Mouse (Mus musculus): ENCODE results near the gene Mlst8. TPM values are rescaled to one million over a fixed set of nuclear protein-coding genes. Genes with fewer than 3 reads are reported as not detected.

Mlst8 gene
- polyA plus RNA-seq, 1 experiment from 2014 or later: 38.0 TPM

DNA sequence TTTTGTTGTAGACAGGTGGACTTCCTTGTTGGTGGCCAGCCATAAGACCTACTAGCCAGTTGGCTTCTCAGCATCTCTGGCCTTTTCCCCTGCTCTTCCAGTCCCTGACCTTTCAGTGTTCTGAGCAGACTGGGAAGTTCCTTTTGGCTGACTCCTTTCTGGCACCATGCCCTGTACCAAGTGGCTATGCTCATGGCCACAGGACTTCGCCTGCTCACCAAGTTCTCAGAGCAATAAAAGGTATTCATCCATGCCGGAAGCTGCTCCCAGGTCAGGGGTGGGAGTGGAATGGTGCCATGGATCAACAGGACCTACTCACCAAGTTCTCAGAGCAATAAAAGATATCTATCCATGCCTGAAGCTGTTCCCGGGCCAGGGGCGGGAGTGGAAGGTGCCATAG lies 6.4 kb downstream of the Mlst8 start:
- no peak for ATAC-seq (ENCODE audit: low read depth)
- no peak overlapping the region for H3K27ac ChIP-seq (ENCODE audit: low read depth, low read length)
- peaks cover 32% of the 10 kb centered on the region for H3K36me3 ChIP-seq (ENCODE audit: control insufficient read depth, insufficient read depth, low read length)
- peak overlapping the region; percentile 99 for H3K4me2 ChIP-seq (ENCODE audit: low read depth, low read length)
- no peaks in the 10 kb centered on the region for H3K9me3 ChIP-seq (ENCODE audit: control insufficient read depth, low read length)
- H3K9ac ChIP-seq (replicated peaks; ENCODE audit: low read depth, low read length): no peak overlapping the region
- peaks cover 31% of the 10 kb centered on the region for H3K4me1 ChIP-seq (ENCODE audit: control insufficient read depth, insufficient read depth, low read length)
- peaks cover 3% of the 10 kb centered on the region; the same call in 1 of the 2 replicates for H3K27me3 ChIP-seq (ENCODE audit: control insufficient read depth, insufficient read depth, low read length)
- H3K4me3 ChIP-seq (ENCODE audit: low read depth, low read length): no peak overlapping the region; the same call in 1 of the 2 replicates
- WGBS: 59% methylated on average over 4 of the region's 4 CpGs

DNA sequence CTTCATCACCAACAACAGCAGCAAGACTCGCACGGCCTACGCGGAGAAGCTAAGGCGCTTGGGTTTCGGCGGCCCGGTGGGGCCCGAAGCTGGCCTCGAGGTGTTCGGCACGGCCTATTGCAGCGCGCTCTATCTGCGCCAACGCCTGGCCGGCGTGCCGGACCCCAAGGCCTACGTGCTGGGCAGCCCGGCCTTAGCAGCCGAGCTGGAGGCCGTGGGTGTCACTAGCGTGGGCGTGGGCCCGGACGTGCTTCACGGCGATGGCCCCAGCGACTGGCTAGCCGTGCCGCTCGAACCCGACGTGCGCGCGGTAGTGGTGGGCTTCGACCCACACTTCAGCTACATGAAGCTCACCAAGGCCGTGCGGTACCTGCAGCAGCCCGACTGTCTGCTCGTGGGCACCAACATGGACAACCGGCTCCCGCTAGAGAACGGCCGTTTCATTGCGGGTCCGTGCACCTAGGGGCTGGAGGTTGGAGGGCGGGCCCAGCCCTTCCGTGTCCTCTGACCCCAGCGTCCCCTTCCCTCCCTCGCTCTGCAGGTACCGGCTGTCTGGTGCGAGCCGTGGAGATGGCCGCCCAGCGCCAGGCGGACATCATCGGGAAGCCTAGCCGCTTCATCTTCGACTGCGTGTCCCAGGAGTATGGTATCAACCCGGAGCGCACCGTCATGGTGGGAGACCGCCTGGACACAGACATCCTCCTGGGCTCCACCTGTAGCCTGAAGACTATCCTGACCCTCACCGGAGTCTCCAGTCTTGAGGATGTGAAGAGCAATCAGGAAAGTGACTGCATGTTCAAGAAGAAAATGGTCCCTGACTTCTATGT lies 8.0 kb downstream of the Mlst8 start:
- peaks cover 3% of the 10 kb centered on the region; the same call in 1 of the 2 replicates for H3K27me3 ChIP-seq (ENCODE audit: control insufficient read depth, insufficient read depth, low read length)
- H3K27ac ChIP-seq (ENCODE audit: low read depth, low read length): peak overlapping the region; percentile 85
- peak overlapping the region; percentile 87 for H3K9ac ChIP-seq (replicated peaks; ENCODE audit: low read depth, low read length)
- peak overlapping the region; percentile 78 for H3K4me3 ChIP-seq (ENCODE audit: low read depth, low read length)
- H3K36me3 ChIP-seq (ENCODE audit: control insufficient read depth, insufficient read depth, low read length): peaks cover 23% of the 10 kb centered on the region
- H3K4me1 ChIP-seq (ENCODE audit: control insufficient read depth, insufficient read depth, low read length): peaks cover 31% of the 10 kb centered on the region
- H3K4me2 ChIP-seq (ENCODE audit: low read depth, low read length): peak overlapping the region; percentile 99
- under 1% methylated on average over 68 of the region's 68 CpGs for WGBS
- no peaks in the 10 kb centered on the region for H3K9me3 ChIP-seq (ENCODE audit: control insufficient read depth, low read length)
- peak; percentile 25 for ATAC-seq (ENCODE audit: low read depth)

DNA sequence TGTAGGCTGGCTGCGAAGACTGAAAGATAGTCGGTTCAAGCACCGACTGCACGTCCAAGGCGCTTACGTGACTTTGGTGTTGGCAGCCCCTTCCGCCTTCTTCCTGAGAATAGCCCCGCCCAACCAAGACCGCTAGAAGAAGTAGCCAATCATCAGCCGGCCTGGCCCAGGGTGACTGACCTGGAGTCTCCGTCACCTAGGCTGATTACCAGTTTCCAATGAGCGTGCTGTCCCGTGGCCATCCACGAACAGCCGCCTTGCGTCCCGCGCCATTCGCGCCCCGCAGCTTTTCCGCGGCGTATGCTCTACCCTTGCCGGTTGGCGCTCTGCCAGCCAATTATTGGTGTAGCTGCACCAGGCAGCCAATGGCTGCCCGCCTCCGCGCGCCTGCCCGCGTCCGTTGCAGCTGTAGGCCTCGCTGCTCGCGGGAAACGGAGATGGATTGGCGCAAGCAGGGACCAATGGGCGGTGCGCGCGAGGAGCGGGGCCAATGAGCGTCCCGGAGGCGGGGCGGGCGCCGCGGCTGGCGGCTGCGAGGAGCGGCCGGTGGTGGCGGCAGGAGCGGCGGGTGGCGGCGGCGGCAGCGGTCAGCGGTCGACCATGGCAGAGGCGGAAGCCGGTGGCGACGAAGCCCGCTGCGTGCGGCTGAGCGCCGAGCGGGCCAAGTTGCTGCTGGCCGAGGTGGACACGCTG lies 8.8 kb downstream of the Mlst8 start, which contains the start of the genes E4f1 and Pgp:
TSS of gene E4f1 (minus strand) at position 404 of the 693 bp plus-strand sequence.
TSS of gene Pgp (plus strand) at position 483 of the 693 bp plus-strand sequence.
- Histone ChIP-seq H3K27ac (ENCODE audit: low read depth, low read length) (peak within 1 kb of the TSS; percentile 85), H3K4me1 (ENCODE audit: control insufficient read depth, insufficient read depth, low read length) (peaks cover 31% of the 10 kb centered on the region), H3K4me3 (ENCODE audit: low read depth, low read length) (peak within 1 kb of the TSS; percentile 78), H3K36me3 (ENCODE audit: control insufficient read depth, insufficient read depth, low read length) (peaks cover 14% of the 10 kb centered on the region), H3K4me2 (ENCODE audit: low read depth, low read length) (peak within 1 kb of the TSS; percentile 99), H3K27me3 (ENCODE audit: control insufficient read depth, insufficient read depth, low read length) (peaks cover 3% of the 10 kb centered on the region; the same call in 1 of the 2 replicates), H3K9me3 (ENCODE audit: control insufficient read depth, low read length) (no peaks in the 10 kb centered on the region), H3K9ac (replicated peaks; ENCODE audit: low read depth, low read length) (peak within 1 kb of the TSS; percentile 87)
- peak; percentile 97 for ATAC-seq (ENCODE audit: low read depth)
- WGBS: 0% methylated on average over 69 of the region's 75 CpGs

DNA sequence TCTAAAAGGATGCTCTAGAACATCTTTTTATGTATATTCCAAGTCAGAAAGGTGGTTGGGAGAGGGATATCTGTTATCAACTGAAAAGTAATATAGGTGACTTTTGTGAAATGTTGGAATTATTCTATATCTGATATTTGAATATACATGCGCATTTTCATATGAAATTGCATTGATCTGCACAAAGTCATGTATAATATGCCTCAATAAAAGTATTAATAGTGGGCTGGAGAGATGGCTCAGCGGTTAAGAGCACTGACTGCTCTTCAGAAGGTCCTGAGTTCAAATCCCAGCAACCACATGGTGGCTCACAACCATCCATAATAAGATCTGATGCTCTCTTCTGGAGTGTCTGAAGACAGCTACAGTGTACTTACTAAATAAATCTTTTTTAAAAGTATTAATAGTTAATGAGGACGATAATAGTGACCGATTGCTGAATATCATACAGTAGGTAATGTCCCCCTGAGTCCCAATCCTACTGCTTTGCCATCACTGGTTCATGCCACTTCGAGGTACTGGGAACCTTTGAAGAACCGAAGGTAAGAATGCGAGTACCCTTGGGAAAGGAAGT lies 9.5 kb downstream of the Mlst8 start:
- Histone ChIP-seq H3K9ac (replicated peaks; ENCODE audit: low read depth, low read length) (peak overlapping the region; percentile 87), H3K27ac (ENCODE audit: low read depth, low read length) (peak overlapping the region; percentile 80), H3K4me1 (ENCODE audit: control insufficient read depth, insufficient read depth, low read length) (peaks cover 31% of the 10 kb centered on the region), H3K27me3 (ENCODE audit: control insufficient read depth, insufficient read depth, low read length) (peaks cover 3% of the 10 kb centered on the region; the same call in 1 of the 2 replicates), H3K9me3 (ENCODE audit: control insufficient read depth, low read length) (no peaks in the 10 kb centered on the region), H3K4me2 (ENCODE audit: low read depth, low read length) (peak overlapping the region; percentile 52), H3K36me3 (ENCODE audit: control insufficient read depth, insufficient read depth, low read length) (peaks cover 8% of the 10 kb centered on the region; the same call in 1 of the 2 replicates), H3K4me3 (ENCODE audit: low read depth, low read length) (peak overlapping the region; percentile 78)
- WGBS: 18% methylated on average over 7 of the region's 7 CpGs
- ATAC-seq (ENCODE audit: low read depth): no peak

DNA sequence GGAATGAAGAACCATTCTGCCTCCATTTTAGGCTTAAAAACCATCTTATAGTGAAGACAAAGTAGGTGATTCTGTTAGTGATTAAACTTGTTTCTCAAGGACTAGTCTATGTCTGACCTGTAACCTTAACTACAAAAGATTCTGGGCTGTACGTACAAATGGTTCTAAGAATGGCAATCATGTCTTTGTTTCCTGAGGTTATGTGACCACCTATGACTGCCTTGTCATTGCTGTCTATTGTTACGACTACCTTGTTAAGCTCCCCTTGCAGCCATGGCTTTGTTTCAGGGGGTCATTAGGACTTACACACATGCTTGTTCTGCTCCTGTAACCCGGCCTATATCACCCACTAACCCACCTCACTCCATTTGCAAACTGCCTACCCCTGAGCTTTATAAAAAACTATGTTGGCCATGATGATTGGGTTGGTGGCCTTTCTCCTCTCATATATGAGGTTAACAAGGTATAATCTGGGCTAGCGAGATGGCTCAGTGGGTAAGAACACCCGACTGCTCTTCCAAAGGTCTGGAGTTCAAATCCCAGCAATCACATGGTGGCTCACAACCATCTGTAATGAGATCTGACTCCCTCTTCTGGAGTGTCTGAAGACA lies 10.1 kb downstream of the Mlst8 start:
- Histone ChIP-seq H3K9ac (replicated peaks; ENCODE audit: low read depth, low read length) (no peak overlapping the region), H3K27ac (ENCODE audit: low read depth, low read length) (no peak overlapping the region), H3K27me3 (ENCODE audit: control insufficient read depth, insufficient read depth, low read length) (peaks cover 3% of the 10 kb centered on the region; the same call in 1 of the 2 replicates), H3K4me3 (ENCODE audit: low read depth, low read length) (no peak overlapping the region), H3K4me1 (ENCODE audit: control insufficient read depth, insufficient read depth, low read length) (peaks cover 28% of the 10 kb centered on the region), H3K4me2 (ENCODE audit: low read depth, low read length) (no peak overlapping the region), H3K9me3 (ENCODE audit: control insufficient read depth, low read length) (no peaks in the 10 kb centered on the region), H3K36me3 (ENCODE audit: control insufficient read depth, insufficient read depth, low read length) (peaks cover 3% of the 10 kb centered on the region; the same call in 1 of the 2 replicates)
- WGBS: 87% methylated on average over 5 of the region's 5 CpGs
- no peak for ATAC-seq (ENCODE audit: low read depth)

DNA sequence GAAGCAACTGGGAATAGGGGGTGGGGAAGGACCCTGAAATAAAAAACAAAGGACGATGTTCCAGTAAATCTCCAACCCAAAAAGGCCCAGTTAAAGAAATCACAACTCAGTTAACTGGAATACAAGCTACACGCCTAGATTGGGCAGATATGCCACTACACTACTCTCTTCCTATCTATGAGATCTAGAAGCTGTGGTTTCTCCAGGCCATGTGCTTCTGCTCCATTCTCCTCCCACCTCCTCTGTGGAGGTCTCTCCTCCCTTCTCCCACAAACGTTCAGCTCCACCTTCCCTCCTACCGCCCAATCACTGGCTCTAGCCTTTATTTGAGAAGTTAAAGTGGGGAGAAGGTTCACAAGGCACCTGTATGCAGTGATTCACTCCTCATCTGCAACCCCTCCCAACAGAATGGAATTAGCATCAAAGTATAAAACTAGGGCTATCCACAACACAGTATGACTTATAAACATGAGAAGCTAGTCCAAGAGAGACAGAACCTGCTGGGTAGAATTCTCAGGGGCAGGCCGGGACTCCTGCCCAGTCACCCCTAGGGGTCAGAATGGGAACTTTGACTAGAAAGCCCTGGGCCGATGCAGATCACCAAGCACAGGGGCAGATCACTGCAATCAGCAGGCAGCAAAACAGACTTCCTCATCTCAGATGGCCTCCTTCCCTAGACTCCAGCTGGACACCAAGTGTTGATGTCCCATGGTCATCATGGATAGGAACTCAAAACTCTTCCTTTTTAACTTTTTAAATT lies 15.3 kb downstream of the Mlst8 start:
- Histone ChIP-seq H3K36me3 (ENCODE audit: control insufficient read depth, insufficient read depth, low read length) (no peaks in the 10 kb centered on the region), H3K4me2 (ENCODE audit: low read depth, low read length) (no peak overlapping the region), H3K4me1 (ENCODE audit: control insufficient read depth, insufficient read depth, low read length) (no peaks in the 10 kb centered on the region), H3K9me3 (ENCODE audit: control insufficient read depth, low read length) (no peaks in the 10 kb centered on the region), H3K27me3 (ENCODE audit: control insufficient read depth, insufficient read depth, low read length) (no peaks in the 10 kb centered on the region), H3K4me3 (ENCODE audit: low read depth, low read length) (no peak overlapping the region), H3K27ac (ENCODE audit: low read depth, low read length) (no peak overlapping the region), H3K9ac (replicated peaks; ENCODE audit: low read depth, low read length) (no peak overlapping the region)
- ATAC-seq (ENCODE audit: low read depth): no peak
- 58% methylated on average over 6 of the region's 6 CpGs for WGBS

DNA sequence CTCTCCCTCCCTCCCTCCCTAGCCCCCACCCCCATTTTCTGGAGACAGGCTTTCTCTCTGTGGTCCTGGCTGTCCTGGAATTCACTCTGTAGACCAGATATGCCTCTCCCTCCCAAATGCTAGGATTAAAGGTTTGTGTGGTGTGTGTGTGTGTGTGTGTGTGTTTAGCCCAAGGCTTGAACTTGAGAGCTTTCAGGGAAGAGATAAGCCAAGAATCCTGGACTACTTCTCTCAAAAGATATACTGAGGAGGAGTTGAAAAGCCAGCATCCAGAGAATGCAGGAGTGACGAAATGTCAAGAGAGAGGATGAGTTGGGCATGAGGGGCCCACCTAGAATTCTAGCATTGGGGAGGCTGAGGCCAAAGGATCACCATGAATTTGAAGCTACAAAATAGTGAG lies 15.9 kb downstream of the Mlst8 start:
- Histone ChIP-seq H3K4me2 (ENCODE audit: low read depth, low read length) (no peak overlapping the region), H3K27me3 (ENCODE audit: control insufficient read depth, insufficient read depth, low read length) (no peaks in the 10 kb centered on the region), H3K36me3 (ENCODE audit: control insufficient read depth, insufficient read depth, low read length) (no peaks in the 10 kb centered on the region), H3K9me3 (ENCODE audit: control insufficient read depth, low read length) (no peaks in the 10 kb centered on the region), H3K4me3 (ENCODE audit: low read depth, low read length) (no peak overlapping the region), H3K9ac (replicated peaks; ENCODE audit: low read depth, low read length) (no peak overlapping the region), H3K27ac (ENCODE audit: low read depth, low read length) (no peak overlapping the region), H3K4me1 (ENCODE audit: control insufficient read depth, insufficient read depth, low read length) (no peaks in the 10 kb centered on the region)
- ATAC-seq (ENCODE audit: low read depth): no peak
- 97% methylated on average over 1 of the region's 1 CpGs for WGBS

DNA sequence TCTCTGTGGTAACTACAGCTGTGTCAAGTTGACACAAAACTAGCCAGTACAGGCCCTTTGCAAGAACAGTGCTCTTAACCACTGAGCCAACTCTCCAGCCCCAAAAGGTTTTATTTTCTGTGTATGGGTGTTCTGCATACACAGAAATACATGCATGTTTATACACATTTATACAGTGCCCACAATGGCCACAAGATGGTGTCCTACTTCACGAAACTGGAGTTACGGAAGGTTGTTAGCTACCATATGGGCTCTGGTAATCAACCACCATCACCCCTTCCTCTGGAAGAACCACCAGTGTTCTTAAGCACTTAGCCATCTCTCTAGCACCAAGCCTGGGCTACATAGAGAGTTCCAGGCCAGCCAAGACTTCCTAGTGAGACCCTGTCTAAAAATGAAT lies 17.3 kb downstream of the Mlst8 start:
- Histone ChIP-seq H3K27ac (ENCODE audit: low read depth, low read length) (no peak overlapping the region), H3K4me1 (ENCODE audit: control insufficient read depth, insufficient read depth, low read length) (no peaks in the 10 kb centered on the region), H3K27me3 (ENCODE audit: control insufficient read depth, insufficient read depth, low read length) (no peaks in the 10 kb centered on the region), H3K4me3 (ENCODE audit: low read depth, low read length) (no peak overlapping the region), H3K4me2 (ENCODE audit: low read depth, low read length) (no peak overlapping the region), H3K9ac (replicated peaks; ENCODE audit: low read depth, low read length) (no peak overlapping the region), H3K36me3 (ENCODE audit: control insufficient read depth, insufficient read depth, low read length) (no peaks in the 10 kb centered on the region), H3K9me3 (ENCODE audit: control insufficient read depth, low read length) (no peaks in the 10 kb centered on the region)
- WGBS: 68% methylated on average over 2 of the region's 2 CpGs
- no peak for ATAC-seq (ENCODE audit: low read depth)
